Mouse (Mus musculus): ENCODE measurements around the gene Bco2. TPM values are rescaled to one million over a fixed set of nuclear protein-coding genes. Genes with fewer than 3 reads are reported as not detected.

Bco2 gene
- total and polyA plus RNA-seq, 3 experiments, result 0.07 TPM; not detected in 2

DNA sequence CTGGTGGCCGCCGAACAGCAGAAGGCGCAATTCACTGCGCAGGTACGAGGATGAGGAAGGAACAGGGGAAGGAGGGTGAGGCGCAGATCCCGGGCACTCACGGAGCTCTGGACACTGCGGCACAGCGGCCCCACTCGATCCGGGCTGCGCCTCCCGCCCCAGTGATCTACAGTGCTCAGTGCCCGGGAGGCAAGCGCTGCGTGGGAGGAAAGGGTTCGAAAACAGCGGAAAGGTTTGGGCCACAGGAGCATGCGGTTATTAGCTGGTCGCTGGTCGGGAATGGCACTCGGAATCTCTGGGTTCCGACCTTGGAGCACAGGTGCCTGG lies 49.0 kb upstream of the Bco2 start:
- peak in 1 of 2 experiments; percentile 88; a peak in 2 of 4 replicates for TF ChIP-seq POLR2A (IDR thresholded peaks at IDR 0.05; ENCODE audit: control insufficient read depth in 1 of 2, insufficient read depth in 1 of 2, low read depth in 1 of 2, low read length in 2 of 2, poor library complexity in 1 of 2)
- no peak for TF ChIP-seq MEF2A (IDR thresholded peaks at IDR 0.05; ENCODE audit: extremely low read depth, insufficient replicate concordance, low read depth, low read length, poor library complexity, severe bottlenecking)
- peak; percentile 37 for TF ChIP-seq SIN3A (IDR thresholded peaks at IDR 0.05; ENCODE audit: low read length)
- H3K36me3 ChIP-seq (ENCODE audit: control insufficient read depth in 1 of 2, insufficient read depth in 2 of 2, low read length in 2 of 2), result peaks cover 27 to 28% of the 10 kb centered on the region in 2 experiments

DNA sequence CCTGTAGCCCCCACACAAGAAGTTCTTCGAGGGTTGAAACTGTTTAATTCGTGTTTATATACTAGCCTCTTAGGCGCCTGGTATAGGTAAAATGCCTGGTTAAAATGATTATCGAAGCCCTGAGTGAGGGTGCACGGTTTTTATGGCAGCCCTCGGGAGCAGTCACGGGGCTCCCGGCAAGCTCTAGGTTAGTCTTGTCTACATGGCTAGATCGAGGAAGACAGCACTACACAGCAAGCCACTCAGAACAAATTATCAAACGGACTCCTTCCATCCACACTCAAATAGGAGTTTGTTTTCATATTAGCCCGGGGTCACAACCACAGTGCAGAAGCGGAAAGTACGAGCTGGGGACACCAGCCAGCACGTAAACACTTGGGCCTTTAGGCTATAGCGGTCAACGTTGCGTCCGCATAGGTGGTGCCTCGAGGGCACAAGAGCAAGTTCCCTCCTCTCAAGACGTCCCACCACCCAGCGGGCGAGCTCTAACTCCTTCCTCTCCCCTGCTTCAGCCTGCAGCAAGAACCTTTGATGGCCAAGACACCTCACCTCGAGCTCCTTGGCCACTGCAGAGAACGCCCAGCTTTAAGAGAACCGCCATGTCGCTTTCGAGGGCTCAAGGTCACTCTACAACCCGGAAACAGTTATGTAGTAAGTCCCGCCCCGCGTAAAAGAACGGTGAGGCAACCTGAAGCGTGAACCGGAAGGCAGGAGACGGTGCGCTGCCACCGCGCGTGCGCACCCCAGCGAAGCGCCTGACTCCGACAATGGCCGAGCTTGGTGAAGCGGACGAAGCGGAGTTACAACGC lies 48.4 kb upstream of the Bco2 start, which contains the start of the genes Sdhd and Timm8b:
Gene Sdhd, minus strand, starts transcription at position 624 of the 809 bp plus-strand sequence.
Gene Timm8b, plus strand, starts transcription at position 722 of the 809 bp plus-strand sequence.
- peak; percentile 96 for DNase-seq (ENCODE audit: low read depth, low spot score)
- H3K4me1 ChIP-seq (ENCODE audit: control insufficient read depth in 1 of 2, insufficient read depth in 2 of 2, low read length in 2 of 2), result peaks cover 1 to 23% of the 10 kb centered on the region in 2 experiments; a peak in 2 of 4 replicates
- no peaks in the 10 kb centered on the region for H3K27me3 ChIP-seq (ENCODE audit: control insufficient read depth in 1 of 2, insufficient read depth in 2 of 2, low read length in 2 of 2)
- H3K79me2 ChIP-seq (ENCODE audit: control insufficient read depth, insufficient read depth, low read length, poor library complexity), result peaks cover 49% of the 10 kb centered on the region
- no peaks in the 10 kb centered on the region for H3K9me3 ChIP-seq (replicated peaks; ENCODE audit: insufficient read depth, low read length)
- peak within 1 kb of the TSS; percentile 89 for H3K9ac ChIP-seq (ENCODE audit: control insufficient read depth, low read depth, low read length, poor library complexity, severe bottlenecking)
- peak within 1 kb of the TSS; percentile 77 for H3K27ac ChIP-seq (ENCODE audit: control insufficient read depth, low read depth, low read length)
- peak within 1 kb of the TSS; percentile 80 to 88 for H3K4me3 ChIP-seq (ENCODE audit: control insufficient read depth in 1 of 2, insufficient read depth in 1 of 2, low read depth in 2 of 2, low read length in 2 of 2)
- peaks cover 27 to 28% of the 10 kb centered on the region in 2 experiments for H3K36me3 ChIP-seq (ENCODE audit: control insufficient read depth in 1 of 2, insufficient read depth in 2 of 2, low read length in 2 of 2)
- TF ChIP-seq CHD1 (IDR thresholded peaks at IDR 0.05; ENCODE audit: low read depth, low read length) (0 out of 2 replicates have a peak, but pooled peaks have one; percentile 15), SMC3 (IDR thresholded peaks at IDR 0.05; ENCODE audit: low read depth, low read length) (no peak), TAL1 (IDR thresholded peaks at IDR 0.05; ENCODE audit: low read length) (no peak), GABPA (IDR thresholded peaks at IDR 0.05; ENCODE audit: low read depth, low read length) (no peak), POLR2AphosphoS5 (IDR thresholded peaks at IDR 0.05; ENCODE audit: borderline replicate concordance, low read depth, low read length) (0 out of 2 replicates have a peak, but pooled peaks have one; percentile 62), POLR2AphosphoS2 (IDR thresholded peaks at IDR 0.05; ENCODE audit: low read length) (peak; percentile 55; the same call in 1 of the 2 replicates), TBP (IDR thresholded peaks at IDR 0.05; ENCODE audit: low read depth, low read length) (peak; percentile 87), CHD2 (IDR thresholded peaks at IDR 0.05; ENCODE audit: low read length) (no peak; the same call in none of the 2 replicates), UBTF (IDR thresholded peaks at IDR 0.05; ENCODE audit: borderline replicate concordance, insufficient read depth, low read depth, low read length) (no peak), ZC3H11A (IDR thresholded peaks at IDR 0.05; ENCODE audit: low read depth, low read length) (no peak), MYC (IDR thresholded peaks at IDR 0.05; ENCODE audit: low read depth, low read length) (0 out of 2 replicates have a peak, but pooled peaks have one; percentile 21), MYB (IDR thresholded peaks at IDR 0.05; ENCODE audit: low read depth, low read length) (no peak), MXI1 (IDR thresholded peaks at IDR 0.05; ENCODE audit: low read depth, low read length) (peak; percentile 69), USF2 (IDR thresholded peaks at IDR 0.05; ENCODE audit: borderline replicate concordance in 1 of 2, insufficient read depth in 1 of 2, low read depth in 1 of 2, low read length in 2 of 2) (no peak), CTCF (IDR thresholded peaks at IDR 0.05 in 2 of 3, conservative IDR thresholded peaks at IDR 0.05 in 1 of 3; ENCODE audit: control insufficient read depth in 1 of 3, insufficient read depth in 1 of 3, low read depth in 2 of 3, low read length in 3 of 3, poor library complexity in 1 of 3, severe bottlenecking in 1 of 3) (no peak), POLR2A (IDR thresholded peaks at IDR 0.05; ENCODE audit: control insufficient read depth in 1 of 2, insufficient read depth in 1 of 2, low read depth in 1 of 2, low read length in 2 of 2, poor library complexity in 1 of 2) (peak in 1 of 2 experiments; percentile 94; a peak in 3 of 4 replicates), ZKSCAN1 (IDR thresholded peaks at IDR 0.05; ENCODE audit: low read depth, low read length) (no peak), JUND (IDR thresholded peaks at IDR 0.05; ENCODE audit: low read depth, low read length) (no peak), ETS1 (IDR thresholded peaks at IDR 0.05; ENCODE audit: low read depth, low read length) (no peak), TCF12 (IDR thresholded peaks at IDR 0.05; ENCODE audit: low read depth, low read length) (peak; percentile 13; the same call in 1 of the 2 replicates), HCFC1 (IDR thresholded peaks at IDR 0.05; ENCODE audit: low read depth, low read length) (peak; percentile 91), ZNF384 (IDR thresholded peaks at IDR 0.05; ENCODE audit: low read depth, low read length) (no peak), RCOR1 (IDR thresholded peaks at IDR 0.05; ENCODE audit: low read depth, low read length) (no peak), RAD21 (IDR thresholded peaks at IDR 0.05; ENCODE audit: low read depth, low read length) (no peak), ELF1 (IDR thresholded peaks at IDR 0.05; ENCODE audit: low read depth, low read length) (peak; percentile 87), NELFE (IDR thresholded peaks at IDR 0.05; ENCODE audit: low read depth, low read length) (peak; percentile 95), SIN3A (IDR thresholded peaks at IDR 0.05; ENCODE audit: low read length) (peak; percentile 74), E2F4 (IDR thresholded peaks at IDR 0.05; ENCODE audit: borderline replicate concordance, low read depth, low read length) (no peak)

More for the DNA sequence above, 49.0 kb upstream of the Bco2 start:
- H3K9ac ChIP-seq (ENCODE audit: control insufficient read depth, low read depth, low read length, poor library complexity, severe bottlenecking), result peak overlapping the region; percentile 89
- H3K4me3 ChIP-seq (ENCODE audit: control insufficient read depth in 1 of 2, insufficient read depth in 1 of 2, low read depth in 2 of 2, low read length in 2 of 2), result peak overlapping the region; percentile 80 to 88
- H3K79me2 ChIP-seq (ENCODE audit: control insufficient read depth, insufficient read depth, low read length, poor library complexity), result peaks cover 49% of the 10 kb centered on the region
- H3K27ac ChIP-seq (ENCODE audit: control insufficient read depth, low read depth, low read length), result peak overlapping the region; percentile 76
- H3K27me3 ChIP-seq (ENCODE audit: control insufficient read depth in 1 of 2, insufficient read depth in 2 of 2, low read length in 2 of 2), result no peaks in the 10 kb centered on the region
- peaks cover 1 to 23% of the 10 kb centered on the region in 2 experiments; a peak in 2 of 4 replicates for H3K4me1 ChIP-seq (ENCODE audit: control insufficient read depth in 1 of 2, insufficient read depth in 2 of 2, low read length in 2 of 2)
- no peaks in the 10 kb centered on the region for H3K9me3 ChIP-seq (replicated peaks; ENCODE audit: insufficient read depth, low read length)
- no peak for DNase-seq (ENCODE audit: low read depth, low spot score)

Measured in MEL (cell line).